Mouse (Mus musculus) inflammation-experienced regulatory T-cells, adult 16 weeks (primary cell): ENCODE measurements around the gene Esrp2. TPM values are rescaled to one million over a fixed set of nuclear protein-coding genes. Genes with fewer than 3 reads are reported as not detected.

ENCODE experiments used
- polyA plus RNA-seq: library from polyadenylated mRNA; unstranded; fragments of 100-300 nt; shearing (Covaris generic); gene quantifications from one replicate; pipeline ENCODE4 v1.2.1, GENCODE M21; 2017

The Esrp2 gene
- 1.7 TPM for polyA plus RNA-seq

GRCm38 (mm10) chr8:106136156-106137130 is at the start of gene Esrp2:
Esrp2 (minus strand) TSS chr8:106136974.

GRCm38 (mm10) chr8:106168356-106169016 is 31.7 kb upstream of the Esrp2 start, which contains the start of gene Slc7a6:
Slc7a6 (plus strand) TSS chr8:106168857.

GRCm38 (mm10) chr8:106149801-106150652 is 13.3 kb upstream of the Esrp2 start, which contains the start of gene Pla2g15:
Pla2g15 (plus strand) TSS chr8:106150399.

Other genes with a start within 250 kb of the Esrp2 start
- gene Nrn1l, start 243.4 kb downstream of the Esrp2 start, polyA plus RNA-seq, result 2.6 TPM
- 38.1 TPM for gene Pskh1, start 236.5 kb downstream of the Esrp2 start, polyA plus RNA-seq
- gene Ctrl, start 203.1 kb downstream of the Esrp2 start, polyA plus RNA-seq, result 1.9 TPM
- 505 TPM for gene Psmb10, start 198.5 kb downstream of the Esrp2 start, polyA plus RNA-seq
- gene Lcat, start 193.6 kb downstream of the Esrp2 start, polyA plus RNA-seq, result 0.59 TPM
- gene Slc12a4, start 170.9 kb downstream of the Esrp2 start, polyA plus RNA-seq, result 20.9 TPM
- gene Dpep3, start 157.5 kb downstream of the Esrp2 start, polyA plus RNA-seq, result not detected
- gene Dus2, start 145.6 kb downstream of the Esrp2 start, polyA plus RNA-seq, result 31.4 TPM
- 0.43 TPM for gene Dpep2nb, start 131.0 kb downstream of the Esrp2 start, polyA plus RNA-seq
- gene Ddx28, start 125.1 kb downstream of the Esrp2 start, polyA plus RNA-seq, result 10.8 TPM
- gene Nfatc3, start 78.1 kb downstream of the Esrp2 start, polyA plus RNA-seq, result 63.7 TPM
- 14.1 TPM for gene Pla2g15, start 13.4 kb upstream of the Esrp2 start, polyA plus RNA-seq
- gene Slc7a6, start 31.9 kb upstream of the Esrp2 start, polyA plus RNA-seq, result 46.5 TPM
- 47.3 TPM for gene Slc7a6os, start 74.0 kb upstream of the Esrp2 start, polyA plus RNA-seq
- 48.2 TPM for gene Prmt7, start 74.0 kb upstream of the Esrp2 start, polyA plus RNA-seq
- not detected for gene Smpd3, start 201.0 kb upstream of the Esrp2 start, polyA plus RNA-seq